Mouse (Mus musculus) heart, adult 2 months (tissue): Measurements from ENCODE around the gene Bcas3.

Experiments used
- CTCF ChIP-seq: fragments of 200-600 bp; IDR thresholded peaks from 2 replicates; pipeline ENCODE4 v1.8.1; 2022; ENCODE audit warnings: antibody characterized with exemption, mild to moderate bottlenecking, moderate library complexity
- POLR2A ChIP-seq: fragments of 200-500 bp; IDR thresholded peaks from 2 replicates; pipeline ENCODE4 v1.6.1; 2011; ENCODE audit warnings: mild to moderate bottlenecking, low read depth, low read length, control low read depth; ENCODE audit not compliant: insufficient read depth

DNA sequence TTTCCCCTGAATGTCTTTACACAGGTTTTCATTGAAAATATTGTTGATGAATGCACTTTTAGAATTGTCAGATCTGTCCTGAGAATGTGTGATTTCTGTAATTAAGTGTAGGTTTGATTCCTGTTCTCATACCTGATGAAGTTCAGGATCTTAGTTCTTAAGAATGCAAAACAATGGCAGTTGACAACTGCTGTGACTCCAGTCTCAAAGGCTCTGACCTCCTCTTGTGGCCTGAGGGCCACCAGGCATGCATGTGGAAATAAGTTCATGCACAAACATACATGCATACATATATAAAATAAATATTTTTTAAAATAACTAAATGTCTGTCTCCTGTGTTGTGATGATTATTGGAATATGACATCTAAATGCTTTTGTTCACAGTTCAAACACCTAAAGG lies 246.3 kb downstream of the Bcas3 start:
- TF ChIP-seq POLR2A (no peak), CTCF (no peak)
